Mouse (Mus musculus) naive thymus-derived CD4-positive, alpha-beta T cell, adult 2 months (primary cell): ENCODE data around the gene Olfr52.
"Not testable (repeated sequence)": the region's sequence is repeated elsewhere in the genome, so short reads cannot be mapped to it uniquely, and the experiment has no call there.

ENCODE experiments used
- DNase-seq: peaks from one replicate; pipeline ENCODE4 v3.0.0-alpha.2; 2011; ENCODE audit warnings: low read depth

The Olfr52 gene

GRCm38 (mm10) chr2:86185583-86185982 is at the start of gene Olfr52:
Gene Olfr52, minus strand, starts transcription at chr2:86185683.
- no peak for DNase-seq

GRCm38 (mm10) chr2:86231301-86231700 is 45.8 kb upstream of the Olfr52 start, which contains the start of gene Olfr1047:
Gene Olfr1047, minus strand, starts transcription at chr2:86231401.
- DNase-seq: no peak

- no peak for DNase-seq
Measured at GRCm38 (mm10) chr2:86219214-86219613, 33.7 kb upstream of the Olfr52 start, which contains the start of gene Olfr1046. Gene Olfr1046, minus strand, starts transcription at chr2:86219314.

GRCm38 (mm10) chr2:86202909-86203308 is 17.4 kb upstream of the Olfr52 start, which contains the start of gene Olfr1045:
Gene Olfr1045, minus strand, starts transcription at chr2:86203009.
- DNase-seq: no peak

- DNase-seq: no peak
Measured at GRCm38 (mm10) chr2:86195863-86196262, 10.4 kb upstream of the Olfr52 start.

GRCm38 (mm10) chr2:86179950-86180349 is 5.5 kb downstream of the Olfr52 start:
- no peak for DNase-seq

GRCm38 (mm10) chr2:86177720-86178119 is 7.8 kb downstream of the Olfr52 start, which contains the start of gene Olfr1044:
Gene Olfr1044, minus strand, starts transcription at chr2:86177820.
- no peak for DNase-seq

GRCm38 (mm10) chr2:86175422-86175821 is 10.1 kb downstream of the Olfr52 start:
- DNase-seq: not testable (repeated sequence)

GRCm38 (mm10) chr2:86167422-86167821 is 18.1 kb downstream of the Olfr52 start, which contains the start of gene Olfr1043:
Gene Olfr1043, minus strand, starts transcription at chr2:86167522.
- DNase-seq: no peak

GRCm38 (mm10) chr2:86161738-86162137 is 23.7 kb downstream of the Olfr52 start, which contains the start of gene Olfr1042:
Gene Olfr1042, minus strand, starts transcription at chr2:86161838.
- no peak for DNase-seq

GRCm38 (mm10) chr2:86146632-86147031 is 38.9 kb downstream of the Olfr52 start, which contains the start of gene Olfr1040:
Gene Olfr1040, minus strand, starts transcription at chr2:86146732.
- no peak for DNase-seq

- DNase-seq: no peak
Measured at GRCm38 (mm10) chr2:86135828-86136227, 49.7 kb downstream of the Olfr52 start, which contains the start of gene Olfr1039. Gene Olfr1039, minus strand, starts transcription at chr2:86135928.
